Mouse (Mus musculus) spleen, postnatal 10 days (tissue): ENCODE measurements around the gene Nop58.
"Not testable (repeated sequence)": the region's sequence is repeated elsewhere in the genome, so short reads cannot be mapped to it uniquely, and the experiment has no call there.

Source experiments
- DNase-seq, 2 experiments: peaks; one replicate each; pipeline ENCODE4 v3.0.0; 2021 to 2022; ENCODE audit warnings: low spot score in 2 of 2

Gene Nop58

DNA sequence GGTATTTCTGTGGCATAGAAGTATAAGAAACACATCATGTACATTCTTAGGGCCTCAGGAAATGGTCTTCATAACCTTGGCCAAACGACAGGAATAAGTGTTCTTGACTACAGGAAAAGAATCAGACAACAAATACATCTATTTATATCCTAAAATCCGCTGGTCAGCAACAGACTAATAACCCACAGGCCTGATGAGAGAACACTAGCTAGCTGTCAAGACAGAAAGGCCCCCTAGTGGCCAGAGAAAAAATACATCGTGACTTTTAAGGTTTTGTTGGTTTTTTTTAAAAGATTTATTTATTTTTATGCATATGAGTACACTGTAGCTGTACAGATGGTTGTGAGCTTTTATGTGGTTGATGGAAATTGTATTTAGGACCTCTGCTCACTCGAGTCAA, 35.1 kb downstream of the Nop58 start:
- DNase-seq = peak in 1 of 2 experiments; percentile 30

DNA sequence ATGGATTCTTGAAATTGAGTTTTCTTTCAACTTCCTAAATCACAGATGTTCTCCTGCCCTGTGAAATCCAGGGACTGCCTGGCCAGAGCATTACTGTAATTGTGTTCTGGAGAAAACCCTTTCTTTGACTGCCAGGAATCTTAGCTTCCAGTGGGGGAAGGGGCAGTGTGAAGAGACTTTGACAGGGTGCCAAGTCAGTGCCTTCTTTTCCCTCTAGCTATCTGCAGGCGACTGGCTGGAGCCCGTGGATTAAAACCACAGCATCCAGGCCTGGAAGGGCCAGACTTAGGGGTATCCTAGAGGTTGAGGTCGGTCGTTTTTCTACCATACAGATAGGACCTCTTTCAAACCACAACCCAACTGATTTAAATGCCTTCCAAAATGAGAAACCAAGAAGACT, 40.9 kb downstream of the Nop58 start:
- DNase-seq = no peak

DNA sequence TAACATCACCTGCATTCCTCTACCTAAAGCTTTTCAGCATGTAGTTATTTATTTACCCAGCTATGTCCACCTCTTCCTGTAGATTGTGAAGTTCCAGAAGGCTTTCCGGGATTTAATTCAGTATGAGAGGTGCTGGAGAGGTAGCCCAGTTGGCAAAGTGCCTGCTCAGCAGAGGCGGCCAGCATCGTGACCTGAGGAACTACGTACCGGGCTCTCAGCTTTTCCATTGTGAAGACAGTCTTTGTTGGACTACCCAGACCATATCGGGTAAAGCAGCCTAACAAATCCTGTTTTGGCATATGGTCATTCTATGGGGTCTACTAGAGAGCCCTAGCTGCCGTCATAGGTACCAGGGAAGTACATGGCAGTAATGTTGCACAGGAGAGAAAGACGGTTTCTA, 45.3 kb downstream of the Nop58 start:
- no peak for DNase-seq

DNA sequence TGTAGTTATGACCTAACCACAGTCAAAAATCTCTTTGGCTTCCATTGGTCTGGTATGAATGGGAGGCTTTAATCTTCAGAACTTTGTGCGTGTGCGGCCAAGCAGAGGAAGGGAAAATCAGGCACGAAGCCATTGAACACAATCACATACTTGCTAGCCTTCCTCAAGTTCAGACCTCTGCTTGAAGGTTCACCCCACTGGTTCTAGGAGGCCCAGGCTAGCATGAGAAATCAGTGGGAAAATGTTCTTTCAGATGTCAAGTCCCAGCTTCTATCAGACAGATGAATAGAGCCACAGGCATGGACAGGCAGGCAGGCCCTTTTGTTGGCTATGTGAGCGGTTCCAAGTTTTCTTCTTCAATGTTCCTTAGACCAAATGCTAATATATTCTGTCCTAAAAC, 46.0 kb downstream of the Nop58 start:
- no peak for DNase-seq

DNA sequence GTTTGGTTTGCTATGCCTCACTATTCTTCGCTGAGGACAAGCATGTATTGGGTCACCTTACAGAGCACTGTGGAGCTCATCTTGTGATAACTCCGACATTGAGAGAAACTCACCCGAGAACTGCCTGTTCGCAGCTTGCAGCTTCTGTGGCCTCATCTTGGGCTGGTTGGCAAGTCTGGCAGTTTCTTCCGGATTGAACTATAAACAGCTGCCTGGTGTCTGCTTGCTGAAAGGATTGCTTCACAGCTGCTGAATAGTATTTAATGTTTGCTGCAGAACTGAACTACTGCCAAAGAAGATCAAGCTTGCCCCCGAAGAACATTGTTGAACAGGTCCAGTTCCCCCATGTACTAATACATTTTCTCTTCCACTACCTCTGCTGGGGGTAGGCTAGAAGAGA, 49.3 kb downstream of the Nop58 start:
- DNase-seq = no peak

DNA sequence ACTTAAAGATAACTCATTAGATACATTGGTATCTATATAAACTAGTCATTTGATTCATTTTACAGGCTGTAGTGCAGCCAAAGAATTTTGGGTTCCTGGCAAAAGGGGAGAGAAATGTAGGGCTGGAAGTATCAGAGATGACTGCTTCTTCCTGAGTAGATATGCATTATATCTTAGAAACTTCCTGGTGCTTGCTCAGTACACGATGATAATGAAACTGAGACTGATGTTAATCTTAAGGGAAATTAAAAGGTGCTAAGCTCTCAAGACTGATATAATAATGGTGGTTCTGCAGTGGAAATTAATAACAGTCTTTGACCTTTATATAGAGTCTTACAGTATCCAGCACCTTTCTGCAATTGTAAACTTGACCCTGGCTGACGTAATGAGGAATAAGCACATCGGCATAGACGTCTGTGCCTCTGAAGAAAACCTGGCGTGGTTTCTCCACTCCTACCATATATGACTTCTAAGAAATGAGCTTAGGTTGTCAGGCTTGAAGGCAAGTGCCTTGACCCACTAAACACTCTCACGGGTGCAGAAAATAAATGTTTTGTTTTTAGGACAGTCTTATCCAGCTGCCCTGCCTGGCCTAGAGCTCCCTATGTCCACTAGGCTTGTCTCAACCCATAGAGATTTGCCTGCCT, 54.1 kb downstream of the Nop58 start:
- DNase-seq = no peak

DNA sequence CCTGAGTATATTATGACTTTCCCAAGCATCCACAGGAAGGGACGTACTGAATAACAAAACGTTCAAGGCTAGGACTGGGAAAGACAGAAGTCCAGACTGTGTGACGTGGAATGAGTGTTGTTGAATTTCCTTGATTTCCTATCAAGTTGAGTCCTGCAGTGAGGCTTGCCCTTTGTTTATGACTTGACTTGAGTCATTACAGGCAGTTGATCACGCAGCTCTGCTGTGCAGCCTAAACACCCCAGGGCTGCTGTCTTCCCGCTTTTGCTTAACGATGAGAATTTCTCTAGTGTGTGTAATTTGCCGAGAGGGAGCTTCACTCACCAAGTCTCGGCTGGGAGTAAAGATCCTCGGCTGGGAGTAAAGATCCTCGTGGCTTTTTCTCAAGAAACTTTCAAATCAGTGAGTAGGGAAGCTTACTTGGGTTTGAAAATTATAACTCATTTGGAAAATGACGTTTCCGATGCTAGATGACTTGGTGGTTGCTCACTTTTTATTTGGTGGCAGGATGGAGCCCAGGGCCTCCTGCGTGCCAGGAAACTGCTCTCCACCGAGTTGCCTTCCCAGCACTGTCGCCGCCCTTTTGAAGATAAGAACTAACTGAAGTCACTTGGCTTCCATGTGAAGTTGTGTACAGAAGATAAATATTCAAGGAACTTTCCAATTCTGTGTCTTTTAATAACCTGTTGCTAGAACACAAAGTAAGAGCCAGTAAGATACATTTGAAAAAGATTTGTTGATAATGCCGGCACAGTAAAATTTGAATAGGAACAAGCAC, 55.0 kb downstream of the Nop58 start:
- DNase-seq = no peak

DNA sequence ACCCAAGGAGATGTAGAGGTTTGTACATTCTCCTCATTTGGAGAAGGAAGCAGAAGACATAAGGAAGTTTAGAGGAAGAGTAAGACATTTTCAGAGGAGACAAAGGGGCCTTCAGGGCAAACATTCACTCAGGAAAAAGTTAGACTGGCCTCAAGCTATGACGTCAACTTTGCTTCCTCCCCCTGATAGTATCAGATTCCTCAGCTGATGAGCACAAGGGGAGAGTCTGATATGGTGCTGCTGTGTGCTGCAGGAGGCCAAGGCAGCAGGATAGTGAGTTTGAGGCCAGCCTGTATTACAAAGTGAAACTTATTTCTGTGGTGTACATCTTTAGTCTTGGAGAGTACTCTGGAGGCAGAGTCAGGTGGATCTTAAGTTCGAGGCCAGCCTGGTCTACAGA, 64.3 kb downstream of the Nop58 start:
- no peak for DNase-seq

DNA sequence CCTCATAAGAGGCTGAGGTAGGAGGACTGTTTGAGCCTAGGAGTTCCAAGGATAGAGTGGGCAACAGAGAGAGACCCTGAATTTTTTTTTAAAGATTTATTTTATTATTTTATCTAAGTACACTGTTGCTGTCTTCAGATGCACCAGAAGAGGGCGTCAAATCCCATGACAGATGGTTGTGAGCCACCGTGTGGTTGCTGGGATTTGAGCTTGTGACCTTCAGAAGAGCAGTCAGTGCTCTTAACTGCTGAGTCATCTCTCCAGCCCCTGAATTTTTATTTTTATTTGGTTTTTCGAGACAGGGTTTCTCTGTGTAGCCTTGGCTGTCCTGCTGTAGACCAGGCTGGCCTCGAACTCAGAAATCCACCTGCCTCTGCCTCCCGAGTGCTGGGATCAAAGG, 65.0 kb downstream of the Nop58 start:
- not testable (repeated sequence) for DNase-seq

DNA sequence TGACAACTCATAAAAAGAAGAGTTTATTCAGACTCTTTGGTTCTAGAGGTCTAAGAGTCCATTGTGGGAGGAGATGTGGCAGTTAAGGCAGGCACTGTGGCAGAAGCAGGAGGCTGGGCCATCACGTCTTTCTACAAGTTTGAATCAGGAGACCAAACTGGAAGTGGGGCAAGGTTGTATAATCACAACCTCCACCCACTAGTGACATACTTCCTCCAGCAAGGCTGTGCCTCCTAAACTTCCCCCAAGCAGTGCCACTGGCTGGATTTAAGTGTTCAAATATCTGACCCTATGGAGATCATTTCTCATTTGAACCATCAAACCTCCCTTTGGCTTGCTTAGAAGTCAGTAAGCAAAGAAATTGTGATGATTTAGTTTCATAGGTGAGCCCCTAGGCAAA, 70.5 kb downstream of the Nop58 start:
- no peak for DNase-seq

DNA sequence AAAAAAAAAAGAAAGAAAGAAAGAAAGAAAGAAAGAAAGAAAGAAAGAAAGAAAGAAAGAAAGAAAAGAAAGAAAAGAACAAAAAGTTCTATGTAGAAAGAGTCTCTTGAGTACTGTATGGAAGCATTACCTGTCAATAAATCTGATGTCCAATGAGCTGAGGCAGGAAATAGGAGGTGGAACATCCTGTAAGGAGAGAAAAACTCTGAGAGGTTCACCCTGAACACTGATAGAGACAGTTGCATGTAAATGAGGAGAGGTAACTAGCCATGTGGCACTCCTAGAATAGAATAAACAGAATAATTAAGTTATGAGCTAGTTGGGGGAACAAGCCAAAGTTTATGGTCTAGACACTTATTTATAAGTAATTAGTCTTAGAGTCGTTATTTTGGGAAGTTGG, 73.6 kb downstream of the Nop58 start:
- no peak for DNase-seq

DNA sequence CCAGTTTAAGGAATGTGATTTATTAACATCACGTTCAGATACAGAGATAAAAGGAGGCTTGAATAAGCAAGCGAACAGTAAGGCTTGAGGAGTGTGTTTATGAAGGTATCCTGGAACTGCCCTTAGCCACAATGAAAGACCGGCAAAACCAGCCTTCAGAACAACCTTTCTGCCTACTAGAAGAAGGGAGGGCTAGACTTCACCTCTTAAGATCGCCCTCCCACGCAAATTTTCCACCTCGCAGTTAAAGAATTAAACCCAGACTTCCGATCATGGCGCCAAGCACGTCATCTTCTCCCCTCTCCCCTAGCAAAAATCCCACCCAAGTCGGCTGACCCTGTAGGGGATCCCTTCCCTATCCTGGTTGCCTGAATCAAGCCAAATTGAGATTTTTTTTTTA, 77.4 kb downstream of the Nop58 start:
- DNase-seq = peak in 1 of 2 experiments; percentile 31

DNA sequence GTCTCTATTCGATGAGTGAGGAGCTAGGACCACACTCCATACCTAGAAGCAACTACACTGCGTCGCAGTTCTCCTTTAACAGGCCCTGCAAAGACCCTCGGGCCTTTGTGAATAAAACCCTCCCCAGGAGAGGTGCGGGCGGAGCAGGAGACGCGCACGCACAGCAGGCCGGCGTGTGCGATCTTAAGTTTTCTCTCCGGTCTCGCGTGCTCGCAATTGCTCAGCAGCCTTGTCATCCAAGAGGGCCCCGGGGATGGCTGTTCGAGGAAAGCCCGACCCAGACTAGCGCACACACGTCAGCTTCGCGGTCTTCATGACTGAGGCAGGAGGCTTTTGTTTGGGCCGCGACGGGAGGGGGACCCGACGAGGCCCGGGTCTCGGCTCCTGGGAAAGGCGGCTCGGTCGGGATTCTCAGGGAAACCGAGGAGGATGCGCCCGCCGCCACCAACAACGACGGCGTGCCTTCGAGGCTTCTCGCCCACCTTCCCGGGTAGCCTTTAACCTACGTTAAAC, 77.9 kb downstream of the Nop58 start:
- DNase-seq = peak in 1 of 2 experiments; percentile 51

DNA sequence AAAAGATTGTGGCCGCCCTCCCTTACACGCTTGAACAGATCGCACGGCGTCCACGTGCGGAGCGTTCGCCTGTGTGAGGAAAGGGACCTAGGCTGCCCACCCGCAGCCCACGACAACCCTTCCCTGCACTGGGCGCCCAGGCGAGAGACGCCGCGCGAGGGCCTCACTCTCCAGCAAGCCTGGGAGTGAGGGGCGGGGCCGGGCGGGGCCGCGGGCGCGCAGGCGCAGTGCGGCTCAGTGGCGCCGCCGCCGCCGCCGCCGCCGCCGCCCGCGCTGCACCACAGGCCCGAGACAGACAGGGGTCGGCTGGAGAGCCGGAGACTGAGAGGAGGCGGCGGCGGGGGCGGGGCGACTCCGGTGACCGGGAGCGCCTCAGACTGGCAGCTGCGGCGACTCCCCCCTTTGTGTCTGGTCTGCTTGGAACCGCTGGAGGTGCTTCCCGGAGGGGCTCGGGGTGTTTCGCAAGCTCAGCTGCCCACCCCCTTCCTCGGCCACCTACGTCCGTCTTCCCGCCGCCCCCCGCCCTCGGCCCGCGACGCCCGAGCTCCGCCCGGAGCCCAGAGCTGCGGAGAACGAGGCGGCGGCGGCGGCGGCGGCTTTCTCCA, 78.5 kb downstream of the Nop58 start, which contains the start of gene Bmpr2:
Gene Bmpr2 (plus strand): TSS at position 237 of the 605 bp plus-strand sequence.
- peak; percentile 68 to 82 for DNase-seq

DNA sequence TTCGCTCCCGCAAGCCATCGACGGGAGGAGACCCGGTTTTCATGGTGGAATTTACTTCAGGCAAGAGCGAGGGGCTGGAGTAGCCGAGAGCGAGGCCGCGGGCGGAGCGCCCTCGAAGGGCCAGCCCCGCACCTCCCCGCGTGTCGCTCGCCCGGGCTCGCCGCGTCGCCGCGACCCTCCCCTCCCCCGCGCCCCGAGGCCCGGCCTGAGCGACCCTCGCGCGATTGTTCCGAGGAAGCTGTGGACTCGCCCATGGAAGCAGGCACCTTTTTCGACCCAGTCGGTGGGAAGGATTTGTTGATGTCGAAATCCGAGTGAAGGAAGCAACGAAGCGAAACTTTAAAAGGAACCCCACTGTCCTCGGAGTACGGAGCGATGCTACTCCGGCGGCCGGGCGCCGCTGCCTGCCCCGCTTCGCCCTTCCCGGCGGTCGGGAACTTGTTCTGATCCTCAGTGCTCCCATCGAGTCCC, 79.0 kb downstream of the Nop58 start:
- peak; percentile 46 to 54 for DNase-seq

DNA sequence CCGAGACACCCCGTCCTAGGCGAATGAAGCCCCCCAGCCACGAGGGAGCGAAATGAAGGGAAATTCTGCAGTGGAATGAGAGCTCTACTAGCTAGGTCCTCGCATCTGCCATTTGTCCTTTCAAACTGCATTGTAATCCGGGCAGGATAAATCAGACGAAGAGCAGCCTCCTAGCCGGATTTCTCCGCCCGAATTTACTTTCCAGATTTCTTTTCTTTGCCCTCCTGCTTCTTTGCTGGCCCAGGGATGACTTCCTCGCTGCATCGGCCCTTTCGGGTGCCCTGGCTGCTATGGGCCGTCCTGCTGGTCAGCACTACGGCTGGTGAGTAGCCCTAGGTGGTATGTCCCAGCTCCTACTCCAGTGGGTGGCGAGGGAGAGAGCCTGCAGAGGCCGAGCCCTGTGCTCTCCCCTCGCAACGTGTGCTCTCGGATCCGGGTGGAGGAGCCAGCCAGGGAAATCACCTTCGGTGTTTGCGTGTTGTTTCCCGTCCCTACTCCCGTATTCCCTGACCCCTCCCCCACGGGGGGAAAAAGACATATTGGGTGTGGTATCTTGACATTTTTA, 79.7 kb downstream of the Nop58 start:
- DNase-seq = peak; percentile 24 to 40

DNA sequence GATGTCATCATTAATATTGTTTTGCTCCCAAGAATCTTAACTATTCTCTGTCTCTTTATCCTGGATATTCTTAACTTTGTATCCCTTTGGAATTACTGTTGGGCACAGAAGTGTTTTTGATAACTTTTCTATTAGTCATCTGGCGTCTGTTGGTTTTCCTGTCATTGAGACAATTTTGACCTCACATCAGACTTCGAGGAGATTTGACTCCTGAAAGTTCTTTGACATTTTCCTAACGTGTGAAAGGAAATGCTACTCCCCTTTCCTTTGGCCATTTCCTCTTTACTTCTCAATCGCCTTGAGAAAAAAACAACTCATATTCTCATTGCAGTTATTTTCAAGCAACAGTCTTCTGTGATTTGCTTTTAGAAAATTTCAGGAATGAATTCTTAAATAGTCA, 80.5 kb downstream of the Nop58 start:
- no peak for DNase-seq

DNA sequence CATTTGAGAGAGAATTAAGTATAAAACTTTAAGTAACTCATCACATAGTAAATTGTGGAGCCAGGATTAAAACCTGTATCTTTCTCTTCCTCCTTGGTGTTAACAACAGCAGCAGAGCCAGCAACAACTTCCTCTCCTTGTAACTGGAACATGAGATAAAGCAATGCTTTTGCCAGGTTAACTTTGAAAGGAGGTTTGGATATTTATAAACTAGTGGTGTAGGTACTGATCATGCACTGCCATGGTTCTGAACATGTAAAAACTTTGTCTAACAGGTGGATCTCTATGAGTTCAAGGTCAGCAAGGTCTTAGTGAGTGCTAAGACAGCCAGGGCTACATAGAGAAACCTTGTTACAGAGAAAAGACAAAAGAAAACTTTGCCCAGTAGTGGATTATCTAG, 81.9 kb downstream of the Nop58 start:
- no peak for DNase-seq
